Mouse (Mus musculus) limb, embryonic 12.5 days (tissue): ENCODE data around the gene Tmem106c. TPM values are rescaled to one million over a fixed set of nuclear protein-coding genes. Genes with fewer than 3 reads are reported as not detected.

Experiments used
- polyA plus RNA-seq: library from polyadenylated mRNA; unstranded; fragments of >200 nt; fragmentation: Nextera tagmentation; extraction: Ambion mirVana; gene quantifications from 2 replicates; pipeline ENCODE4 v1.2.1, GENCODE M21; 2016

Tmem106c gene
- polyA plus RNA-seq, 1 experiment from 2014 or later = 33.9 TPM

Other genes with a start within 250 kb of the Tmem106c start
- gene Endou, start 232.9 kb upstream of the Tmem106c start, polyA plus RNA-seq = 0.14 and 0.23 TPM in 2 replicates
- gene Rapgef3, start 196.2 kb upstream of the Tmem106c start, polyA plus RNA-seq = 10.1 and 11.1 TPM in 2 replicates
- 34.2 and 36.6 TPM in 2 replicates for gene Slc48a1, start 185.7 kb upstream of the Tmem106c start, polyA plus RNA-seq
- 31.5 and 33.6 TPM in 2 replicates for gene Hdac7, start 119.7 kb upstream of the Tmem106c start, polyA plus RNA-seq
- gene Vdr, start 53.6 kb upstream of the Tmem106c start, polyA plus RNA-seq = 0.24 and 0.42 TPM in 2 replicates
- 431 and 545 TPM in 2 replicates for gene Col2a1, start 40.5 kb downstream of the Tmem106c start, polyA plus RNA-seq
- gene Pfkm, start 128.4 kb downstream of the Tmem106c start, polyA plus RNA-seq = 49.4 and 52.7 TPM in 2 replicates
- 46.3 and 46.9 TPM in 2 replicates for gene Senp1, start 129.5 kb downstream of the Tmem106c start, polyA plus RNA-seq
- 42.4 and 43.5 TPM in 2 replicates for gene Asb8, start 201.4 kb downstream of the Tmem106c start, polyA plus RNA-seq
- gene Ccdc184, start 203.0 kb downstream of the Tmem106c start, polyA plus RNA-seq = 0.32 and 0.41 TPM in 2 replicates
- not detected in 2 replicates for gene Olfr288, start 231.3 kb downstream of the Tmem106c start, polyA plus RNA-seq